23 mouse cellular contexts compared by ENCODE assay signal in the genomic region with DNA sequence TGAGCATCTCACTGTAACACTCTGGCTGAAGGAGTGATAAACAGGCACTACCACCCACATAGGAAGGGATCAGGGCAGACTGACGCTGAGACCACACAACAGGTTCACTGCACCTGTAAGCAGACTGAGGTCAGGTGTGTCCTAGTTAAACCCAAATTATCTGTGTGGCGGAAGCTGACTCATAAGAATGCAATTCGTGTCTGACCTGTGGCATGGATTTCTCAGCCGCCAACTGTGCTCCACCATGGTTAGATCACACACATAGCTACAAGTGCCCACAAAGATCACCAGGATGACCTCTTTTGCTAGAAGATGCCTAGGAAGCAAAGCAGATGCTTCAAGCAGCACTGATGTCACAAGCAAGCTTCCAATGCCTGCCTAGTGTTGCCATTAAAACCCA.
DNase-seq lines count a peak whose midpoint lies in the region; ATAC-seq and TF ChIP-seq lines count a peak whose summit lies in the region.
"Had no signal": no experiment of that assay in that cellular context is flagged by ENCODE, and none has a peak within 500 bp of the region (broad histone marks: within the 10 kb centered on the region; RNA-seq: fewer than 3 reads in every experiment).

No protein-coding gene starts in this region.

- H3K27me3 ChIP-seq in heart, postnatal 0 days (ENCODE audit: control insufficient read depth, insufficient read depth, low read length), result no peaks in the 10 kb centered on the region
- H3K27me3 ChIP-seq: embryonic facial prominence, embryonic 13.5 days; forebrain, embryonic 12.5 days; forebrain, embryonic 15.5 days; heart, embryonic 12.5 days; hindbrain, embryonic 12.5 days; hindbrain, embryonic 15.5 days; intestine, embryonic 15.5 days had no signal

- DNase-seq in heart, postnatal 0 days (ENCODE audit: low spot score), result no peak
- DNase-seq in heart, adult 11 months, result no peak
- no peak for DNase-seq in layer of hippocampus, adult 2 months (ENCODE audit: low spot score in 2 of 2)
- no peak for DNase-seq in layer of hippocampus, adult 9-11 months
- peak; percentile 67 for DNase-seq in Muller cell, postnatal 12 days (ENCODE audit: inconsistent ontology term)
- no peak for DNase-seq in spleen, adult 18-20 months
- DNase-seq in ovary, postnatal 36 days (ENCODE audit: low spot score), result no peak
- DNase-seq: cerebellum, adult 11-12 months; cerebellum, adult 9-10 months; embryo, embryonic 11 days; kidney, adult 11 months had no signal

- H3K36me3 ChIP-seq in heart, postnatal 0 days (replicated peaks; ENCODE audit: control insufficient read depth, insufficient read depth, low read length), result no peaks in the 10 kb centered on the region
- H3K36me3 ChIP-seq: embryonic facial prominence, embryonic 10.5 days; embryonic facial prominence, embryonic 13.5 days; forebrain, embryonic 12.5 days; forebrain, embryonic 15.5 days; heart, embryonic 12.5 days; heart, embryonic 15.5 days; hindbrain, embryonic 12.5 days; hindbrain, embryonic 15.5 days; intestine, embryonic 15.5 days had no signal

- TF ChIP-seq EP300 in heart, postnatal 0 days (IDR thresholded peaks at IDR 0.05; ENCODE audit: low read depth), result no peak

- H3K9ac ChIP-seq in heart, postnatal 0 days (replicated peaks; ENCODE audit: low read depth, low read length), result no peak overlapping the region
- H3K9ac ChIP-seq: embryonic facial prominence, embryonic 13.5 days; forebrain, embryonic 12.5 days; forebrain, embryonic 15.5 days; heart, embryonic 12.5 days; heart, embryonic 15.5 days; hindbrain, embryonic 12.5 days; hindbrain, embryonic 15.5 days; intestine, embryonic 15.5 days had no signal

- TF ChIP-seq POLR2A in cortical plate, adult 2 months (IDR thresholded peaks at IDR 0.05; ENCODE audit: extremely low read depth, insufficient read depth, low read length), result no peak

- H3K27ac ChIP-seq in heart, postnatal 0 days (ENCODE audit: low read depth), result no peak overlapping the region
- peak overlapping the region; percentile 85 for H3K27ac ChIP-seq in layer of hippocampus, adult 2 months
- H3K27ac ChIP-seq in cortical plate, adult 2 months (ENCODE audit: insufficient read depth, low read length), result peak overlapping the region; percentile 49
- H3K27ac ChIP-seq: embryonic facial prominence, embryonic 10.5 days; embryonic facial prominence, embryonic 13.5 days; forebrain, embryonic 12.5 days; forebrain, embryonic 15.5 days; heart, embryonic 15.5 days; hindbrain, embryonic 12.5 days; hindbrain, embryonic 15.5 days; intestine, embryonic 15.5 days had no signal

- TF ChIP-seq CTCF in heart, postnatal 0 days (IDR thresholded peaks at IDR 0.05; ENCODE audit: low read depth), result no peak
- TF ChIP-seq CTCF in layer of hippocampus, adult 2 months (conservative IDR thresholded peaks at IDR 0.05), result no peak
- TF ChIP-seq CTCF in cortical plate, adult 2 months (IDR thresholded peaks at IDR 0.05; ENCODE audit: extremely low read depth, insufficient read depth, low read length), result no peak

- ATAC-seq in heart, postnatal 0 days (ENCODE audit: insufficient read depth, low read depth), result 0 out of 2 replicates have a peak, but pooled peaks have one; percentile 8
- ATAC-seq: CD4-positive, CD25-positive, alpha-beta regulatory T cell, adult 4 months had no signal

- no peaks in the 10 kb centered on the region for H3K9me3 ChIP-seq in heart, postnatal 0 days (replicated peaks; ENCODE audit: control insufficient read depth, low read length)
- H3K9me3 ChIP-seq: embryonic facial prominence, embryonic 10.5 days; embryonic facial prominence, embryonic 13.5 days; forebrain, embryonic 12.5 days; forebrain, embryonic 15.5 days; heart, embryonic 12.5 days; heart, embryonic 15.5 days; hindbrain, embryonic 12.5 days; hindbrain, embryonic 15.5 days; intestine, embryonic 15.5 days had no signal

- no peaks in the 10 kb centered on the region for H3K4me1 ChIP-seq in heart, postnatal 0 days (ENCODE audit: control insufficient read depth, insufficient read depth)
- peaks cover 19% of the 10 kb centered on the region for H3K4me1 ChIP-seq in cortical plate, adult 2 months (ENCODE audit: control insufficient read depth, insufficient read depth, low read length)
- H3K4me1 ChIP-seq: forebrain, embryonic 12.5 days; forebrain, embryonic 15.5 days; hindbrain, embryonic 12.5 days; hindbrain, embryonic 15.5 days had no signal

- 57% methylated on average over 4 of the region's 4 CpGs for WGBS in heart, postnatal 0 days

- no peak overlapping the region for H3K4me2 ChIP-seq in heart, postnatal 0 days (ENCODE audit: low read depth, low read length)
- H3K4me2 ChIP-seq: embryonic facial prominence, embryonic 13.5 days; forebrain, embryonic 12.5 days; forebrain, embryonic 15.5 days; heart, embryonic 12.5 days; heart, embryonic 15.5 days; hindbrain, embryonic 12.5 days; hindbrain, embryonic 15.5 days; intestine, embryonic 15.5 days had no signal

- no peak overlapping the region for H3K4me3 ChIP-seq in heart, postnatal 0 days (ENCODE audit: low read depth, low read length)
- H3K4me3 ChIP-seq in layer of hippocampus, adult 2 months, result no peak overlapping the region
- H3K4me3 ChIP-seq in cortical plate, adult 2 months (ENCODE audit: insufficient read depth, low read length), result no peak overlapping the region
- H3K4me3 ChIP-seq: embryonic facial prominence, embryonic 10.5 days; embryonic facial prominence, embryonic 13.5 days; erythroblast, embryonic 14.5 days; forebrain, embryonic 12.5 days; forebrain, embryonic 15.5 days; heart, embryonic 12.5 days; heart, embryonic 15.5 days; hindbrain, embryonic 12.5 days; hindbrain, embryonic 15.5 days; intestine, embryonic 15.5 days had no signal
